Mouse (Mus musculus) myocyte (in vitro differentiated cells): ENCODE results near the gene Fam71e1. TPM values are rescaled to one million over a fixed set of nuclear protein-coding genes. Genes with fewer than 3 reads are reported as not detected.

ENCODE experiments used
- H3K27me3 ChIP-seq: one replicate; pipeline ENCODE4 v1.6.1; 2011; ENCODE audit not compliant: control insufficient read depth, insufficient read depth, insufficient read length
- H3K36me3 ChIP-seq: one replicate; pipeline ENCODE4 v1.6.1; 2011; ENCODE audit not compliant: control insufficient read depth, insufficient read depth
- H3K4me2 ChIP-seq: one replicate; pipeline ENCODE4 v1.6.1; 2011; ENCODE audit warnings: low read depth, control low read depth
- H3K4me3 ChIP-seq: one replicate; pipeline ENCODE4 v1.5.1; 2011; ENCODE audit warnings: mild to moderate bottlenecking, control low read depth, moderate library complexity
- H3K79me2 ChIP-seq: one replicate; pipeline ENCODE4 v1.6.1; 2011; ENCODE audit not compliant: control insufficient read depth, insufficient read depth
- H3ac ChIP-seq: one replicate; pipeline ENCODE4 v1.6.1; 2011; ENCODE audit not compliant: control insufficient read depth, insufficient read length
- CEBPB ChIP-seq: IDR thresholded peaks from 2 replicates; pipeline ENCODE4 v1.6.1; 2011; ENCODE audit warnings: mild to moderate bottlenecking, moderate library complexity; ENCODE audit not compliant: poor library complexity, insufficient read depth, severe bottlenecking
- E2F4 ChIP-seq: IDR thresholded peaks from one replicate; pipeline ENCODE4 v1.6.1; 2011; ENCODE audit warnings: mild to moderate bottlenecking, control low read depth, moderate library complexity; ENCODE audit not compliant: insufficient read depth
- MAX ChIP-seq: IDR thresholded peaks from one replicate; pipeline ENCODE4 v1.6.1; 2011; ENCODE audit warnings: low read depth, mild to moderate bottlenecking, control low read depth
- MYOD1 ChIP-seq, 3 experiments: IDR thresholded peaks; one replicate each; pipeline ENCODE4 v1.6.1; 2011; ENCODE audit warnings: control low read depth in 2 of 3, low read depth in 2 of 3, mild to moderate bottlenecking in 2 of 3, moderate library complexity in 1 of 3; ENCODE audit not compliant: insufficient read length in 2 of 3, control insufficient read depth in 1 of 3
- MYOG ChIP-seq, 3 experiments: IDR thresholded peaks; one replicate each; pipeline ENCODE4 v1.6.1; 2011; ENCODE audit warnings: control low read depth in 2 of 3, low read depth in 2 of 3, mild to moderate bottlenecking in 2 of 3; ENCODE audit not compliant: insufficient read length in 2 of 3, control insufficient read depth in 1 of 3, insufficient read depth in 1 of 3
- POLR2A ChIP-seq: IDR thresholded peaks from one replicate; pipeline ENCODE4 v1.6.1; 2011; ENCODE audit warnings: low read depth, mild to moderate bottlenecking, control low read depth, moderate library complexity; ENCODE audit not compliant: insufficient read length
- POLR2AphosphoS2 ChIP-seq: IDR thresholded peaks from one replicate; pipeline ENCODE4 v1.6.1; 2011; ENCODE audit warnings: low read depth, control low read depth; ENCODE audit not compliant: insufficient read length
- REST ChIP-seq: IDR thresholded peaks from one replicate; pipeline ENCODE4 v1.6.1; 2011; ENCODE audit warnings: mild to moderate bottlenecking, control low read depth, moderate library complexity; ENCODE audit not compliant: insufficient read depth, insufficient read length
- SRF ChIP-seq: IDR thresholded peaks from one replicate; pipeline ENCODE4 v1.6.1; 2011; ENCODE audit warnings: low read depth; ENCODE audit not compliant: control insufficient read depth, insufficient read length
- TCF12 ChIP-seq: IDR thresholded peaks from one replicate; pipeline ENCODE4 v1.6.1; 2011; ENCODE audit warnings: mild to moderate bottlenecking, control low read depth; ENCODE audit not compliant: poor library complexity, insufficient read depth, severe bottlenecking
- TCF3 ChIP-seq: IDR thresholded peaks from one replicate; pipeline ENCODE4 v1.6.1; 2011; ENCODE audit warnings: low read depth, control low read depth; ENCODE audit not compliant: insufficient read length
- USF1 ChIP-seq: IDR thresholded peaks from one replicate; pipeline ENCODE4 v1.6.1; 2011; ENCODE audit warnings: low read depth, mild to moderate bottlenecking, control low read depth, moderate library complexity
- polyA plus RNA-seq: library from polyadenylated mRNA; unstranded; fragments of >200 nt; fragmentation: generic; extraction: Trizol; gene quantifications from one replicate; pipeline ENCODE4 v1.2.1, GENCODE M21; 2012; ENCODE audit warnings: missing spikeins

Fam71e1 gene
- polyA plus RNA-seq, 1 experiment, result 1.7 TPM

- Histone ChIP-seq H3K4me3 (no peak overlapping the region), H3K27me3 (no peaks in the 10 kb centered on the region), H3K36me3 (no peaks in the 10 kb centered on the region), H3K79me2 (peaks cover 10% of the 10 kb centered on the region), H3ac (no peak overlapping the region), H3K4me2 (no peak overlapping the region)
- TF ChIP-seq TCF3 (no peak), USF1 (no peak), MYOD1 (IDR thresholded peaks at IDR 0.05; ENCODE audit: control insufficient read depth in 1 of 3, insufficient read length in 2 of 3, low read depth in 2 of 3) (no peak), E2F4 (no peak), POLR2AphosphoS2 (no peak), MAX (no peak), POLR2A (no peak), MYOG (IDR thresholded peaks at IDR 0.05; ENCODE audit: control insufficient read depth in 1 of 3, insufficient read depth in 1 of 3, insufficient read length in 2 of 3, low read depth in 2 of 3) (no peak), SRF (no peak), TCF12 (no peak), REST (no peak), CEBPB (no peak)
Measured at GRCm38 (mm10) chr7:44546274-44546673, 49.9 kb downstream of the Fam71e1 start.

- H3K4me3 ChIP-seq, result peak overlapping the region; percentile 39
- H3K27me3 ChIP-seq, result no peaks in the 10 kb centered on the region
- H3ac ChIP-seq, result no peak overlapping the region
- H3K36me3 ChIP-seq, result no peaks in the 10 kb centered on the region
- H3K4me2 ChIP-seq, result peak overlapping the region; percentile 87
- H3K79me2 ChIP-seq, result peaks cover 10% of the 10 kb centered on the region
- TF ChIP-seq MYOD1 (IDR thresholded peaks at IDR 0.05; ENCODE audit: control insufficient read depth in 1 of 3, insufficient read length in 2 of 3, low read depth in 2 of 3) (no peak), POLR2A (no peak), MYOG (IDR thresholded peaks at IDR 0.05; ENCODE audit: control insufficient read depth in 1 of 3, insufficient read depth in 1 of 3, insufficient read length in 2 of 3, low read depth in 2 of 3) (no peak), TCF12 (no peak), E2F4 (no peak), MAX (no peak)
Measured at GRCm38 (mm10) chr7:44547041-44547440, 50.7 kb downstream of the Fam71e1 start.

- Histone ChIP-seq H3K79me2 (peaks cover 14% of the 10 kb centered on the region), H3ac (no peak overlapping the region), H3K27me3 (no peaks in the 10 kb centered on the region), H3K4me2 (peak overlapping the region; percentile 87), H3K36me3 (no peaks in the 10 kb centered on the region), H3K4me3 (peak overlapping the region; percentile 39)
- TF ChIP-seq POLR2AphosphoS2 (no peak), MYOD1 (IDR thresholded peaks at IDR 0.05; ENCODE audit: control insufficient read depth in 1 of 3, insufficient read length in 2 of 3, low read depth in 2 of 3) (peak in 2 of 3 experiments; percentile 21 to 51)
Measured at GRCm38 (mm10) chr7:44547725-44548124, 51.3 kb downstream of the Fam71e1 start.

- Histone ChIP-seq H3K79me2 (peaks cover 16% of the 10 kb centered on the region), H3K4me3 (peak within 1 kb of the TSS; percentile 39), H3K36me3 (no peaks in the 10 kb centered on the region), H3K27me3 (no peaks in the 10 kb centered on the region), H3K4me2 (peak within 1 kb of the TSS; percentile 87), H3ac (no peak within 1 kb of the TSS)
- TF ChIP-seq POLR2A (peak; percentile 58), SRF (no peak), TCF12 (no peak), REST (no peak), MYOD1 (IDR thresholded peaks at IDR 0.05; ENCODE audit: control insufficient read depth in 1 of 3, insufficient read length in 2 of 3, low read depth in 2 of 3) (no peak), MAX (no peak), USF1 (no peak), TCF3 (no peak), E2F4 (peak; percentile 78), POLR2AphosphoS2 (peak; percentile 96), MYOG (IDR thresholded peaks at IDR 0.05; ENCODE audit: control insufficient read depth in 1 of 3, insufficient read depth in 1 of 3, insufficient read length in 2 of 3, low read depth in 2 of 3) (no peak)
Measured at GRCm38 (mm10) chr7:44548497-44549087, 52.2 kb downstream of the Fam71e1 start, which contains the start of gene Pold1. Pold1 (minus strand) TSS chr7:44548849.

GRCm38 (mm10) chr7:44549621-44550408 lies 53.4 kb downstream of the Fam71e1 start:
- Histone ChIP-seq H3K36me3 (no peaks in the 10 kb centered on the region), H3K4me3 (no peak overlapping the region), H3K27me3 (no peaks in the 10 kb centered on the region)

More at GRCm38 (mm10) chr7:44549621-44550408, 53.4 kb downstream of the Fam71e1 start:
- no peak overlapping the region for H3K4me2 ChIP-seq
- no peak for TF ChIP-seq MYOG (IDR thresholded peaks at IDR 0.05; ENCODE audit: control insufficient read depth in 1 of 3, insufficient read depth in 1 of 3, insufficient read length in 2 of 3, low read depth in 2 of 3)
- no peak for TF ChIP-seq POLR2A
- no peak for TF ChIP-seq CEBPB
- no peak for TF ChIP-seq SRF
- no peak for TF ChIP-seq MAX
- no peak for TF ChIP-seq POLR2AphosphoS2
- peaks cover 16% of the 10 kb centered on the region for H3K79me2 ChIP-seq
- H3ac ChIP-seq, result no peak overlapping the region
